Mouse (Mus musculus): Measurements from ENCODE around the gene Emilin2. TPM values are rescaled to one million over a fixed set of nuclear protein-coding genes. Genes with fewer than 3 reads are reported as not detected.

Emilin2 gene
- total RNA-seq, 2 experiments from 2014 or later = 2.2 to 2.6 TPM

- intact Hi-C loops (cut with DNase I) = no loop called here
- no peak for DNase-seq (ENCODE audit: low spot score in 2 of 2)
Observed at GRCm38 (mm10) chr17:71306091-71306490, 5.7 kb downstream of the Emilin2 start.

DNA sequence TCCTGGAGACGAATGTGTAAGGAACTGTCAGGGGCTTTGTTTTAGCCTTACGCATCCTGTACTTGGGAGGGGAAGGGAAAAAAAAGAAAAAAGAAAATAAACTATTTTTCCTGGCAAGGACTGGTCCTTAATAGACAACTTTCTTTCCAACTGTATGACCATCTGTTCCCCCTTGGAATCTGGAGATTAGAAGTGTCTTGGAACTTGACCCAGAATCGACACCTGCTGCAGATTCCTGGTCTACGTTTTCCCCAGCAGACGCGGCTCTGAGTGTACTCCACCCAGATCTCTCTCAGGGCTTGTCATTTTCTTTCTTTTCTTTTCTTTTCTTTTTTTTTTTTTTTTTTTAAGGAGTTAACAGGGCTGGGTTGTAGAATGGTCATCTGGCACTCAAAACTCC, 8.3 kb downstream of the Emilin2 start:
- intact Hi-C loops (cut with DNase I) = no loop called here
- DNase-seq (ENCODE audit: low spot score in 2 of 2) = no peak

- DNase-seq (ENCODE audit: low spot score in 2 of 2) = no peak
- intact Hi-C loops (cut with DNase I) = no loop called here
Observed at GRCm38 (mm10) chr17:71301413-71301812, 10.4 kb downstream of the Emilin2 start.

- intact Hi-C loops (cut with DNase I) = no loop called here
Observed at GRCm38 (mm10) chr17:71300338-71300737, 11.4 kb downstream of the Emilin2 start.

GRCm38 (mm10) chr17:71299879-71300278, 11.9 kb downstream of the Emilin2 start:
- intact Hi-C loops (cut with DNase I) = no loop called here
- no peak for DNase-seq (ENCODE audit: low spot score in 2 of 2)

More at GRCm38 (mm10) chr17:71300338-71300737, 11.4 kb downstream of the Emilin2 start:
- no peak for DNase-seq (ENCODE audit: low spot score in 2 of 2)

GRCm38 (mm10) chr17:71294570-71294969, 17.2 kb downstream of the Emilin2 start:
- intact Hi-C loops (cut with DNase I) = no loop called here
- DNase-seq (ENCODE audit: low spot score in 2 of 2) = no peak

GRCm38 (mm10) chr17:71292897-71293296, 18.9 kb downstream of the Emilin2 start:
- no peak for DNase-seq (ENCODE audit: low spot score in 2 of 2)
- intact Hi-C loops (cut with DNase I) = no loop called here

DNA sequence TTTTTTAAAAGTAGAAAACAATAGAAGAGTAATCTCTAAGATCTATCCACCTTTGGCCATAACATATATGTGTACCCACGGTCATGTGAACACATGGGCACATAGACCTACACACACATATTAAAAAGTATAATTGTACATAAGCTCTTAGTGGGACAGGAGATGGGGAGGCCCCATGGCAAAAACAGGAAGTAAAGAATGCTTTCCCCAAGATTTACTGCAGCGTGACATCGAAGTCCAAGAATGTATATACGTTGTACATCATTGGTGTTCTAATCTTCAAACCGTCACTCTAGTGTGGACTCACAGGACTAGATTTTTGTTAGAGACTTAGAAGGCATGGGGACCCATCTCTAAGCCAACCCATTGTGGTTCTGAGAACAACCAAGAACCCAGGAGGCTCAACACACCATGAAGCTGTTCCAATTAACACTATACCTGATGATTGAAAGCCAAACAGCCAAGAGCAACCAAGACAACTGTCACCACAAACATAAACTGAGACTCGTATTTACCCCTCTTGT, 19.8 kb downstream of the Emilin2 start:
- intact Hi-C loops (cut with DNase I) = no loop called here

GRCm38 (mm10) chr17:71290486-71291410, 21.0 kb downstream of the Emilin2 start:
- intact Hi-C loops (cut with DNase I) = no loop called here
- DNase-seq (ENCODE audit: low spot score in 2 of 2) = no peak

More for the DNA sequence above, 19.8 kb downstream of the Emilin2 start:
- DNase-seq (ENCODE audit: low spot score in 2 of 2) = no peak

DNA sequence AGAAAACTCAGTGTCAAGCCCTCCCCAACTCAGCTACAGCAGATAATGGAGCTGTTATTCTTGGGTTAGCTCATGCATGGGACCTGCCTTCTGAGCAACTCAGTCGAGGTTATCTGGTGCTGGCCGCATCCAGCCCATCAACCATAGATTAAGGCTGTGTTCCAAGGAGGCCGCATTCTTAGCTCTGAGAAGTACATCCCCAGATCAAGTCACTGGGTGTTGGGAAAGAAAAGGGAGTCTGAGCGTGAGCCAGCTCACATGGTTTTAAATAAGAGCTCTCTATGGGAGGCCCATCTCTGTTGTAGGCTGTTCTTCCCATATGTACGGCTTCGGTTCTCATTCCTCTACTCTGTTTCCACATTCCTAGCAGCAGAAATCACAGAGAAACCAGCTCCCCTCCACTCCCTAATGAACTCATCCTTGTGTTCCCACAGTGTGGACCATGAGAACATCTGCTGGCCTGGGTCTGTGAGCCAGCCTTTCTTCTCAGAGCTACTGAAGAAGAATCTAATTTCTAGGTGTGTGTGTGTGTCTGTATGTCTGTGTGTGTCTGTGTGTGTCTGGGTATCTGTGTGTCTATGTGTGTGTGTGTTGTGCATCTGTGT, 22.1 kb downstream of the Emilin2 start:
- intact Hi-C loops (cut with DNase I) = no loop called here
- DNase-seq (ENCODE audit: low spot score in 2 of 2) = no peak

DNA sequence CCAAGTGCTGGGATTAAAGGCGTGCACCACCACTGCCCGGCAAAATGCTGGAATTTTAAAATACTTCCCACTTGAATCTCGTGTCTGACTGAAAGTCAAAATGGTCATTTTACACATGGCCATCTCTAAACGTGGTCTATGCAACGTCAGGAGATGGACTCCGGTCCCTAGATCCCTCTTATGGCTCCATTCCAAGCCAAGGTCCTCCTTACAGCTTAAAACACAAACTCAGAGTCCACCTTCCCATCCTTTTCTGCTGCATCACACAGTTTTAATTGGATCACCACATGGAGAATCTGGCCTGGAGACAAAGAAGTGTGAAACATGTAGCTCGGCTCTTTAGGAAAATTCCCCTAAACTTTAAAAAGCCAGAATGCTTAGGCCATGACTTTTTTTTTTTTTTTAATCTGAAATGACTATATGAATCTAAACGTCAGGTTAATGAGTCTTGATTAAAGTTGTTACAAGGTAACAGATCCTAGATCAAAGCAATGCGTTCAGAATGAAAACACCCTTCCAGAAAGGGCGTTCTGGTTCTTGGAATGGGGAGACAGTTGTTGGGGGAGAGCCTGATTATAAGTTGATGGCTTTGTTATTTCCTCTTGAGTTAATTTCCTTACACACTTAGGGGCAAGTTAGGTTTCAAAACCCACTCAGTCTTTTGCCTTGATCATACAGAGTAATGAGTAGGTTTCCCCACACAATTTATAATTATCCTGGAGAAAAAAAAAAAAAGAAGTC, 22.8 kb downstream of the Emilin2 start:
- no peak for DNase-seq (ENCODE audit: low spot score in 2 of 2)
- intact Hi-C loops (cut with DNase I) = no loop called here

DNA sequence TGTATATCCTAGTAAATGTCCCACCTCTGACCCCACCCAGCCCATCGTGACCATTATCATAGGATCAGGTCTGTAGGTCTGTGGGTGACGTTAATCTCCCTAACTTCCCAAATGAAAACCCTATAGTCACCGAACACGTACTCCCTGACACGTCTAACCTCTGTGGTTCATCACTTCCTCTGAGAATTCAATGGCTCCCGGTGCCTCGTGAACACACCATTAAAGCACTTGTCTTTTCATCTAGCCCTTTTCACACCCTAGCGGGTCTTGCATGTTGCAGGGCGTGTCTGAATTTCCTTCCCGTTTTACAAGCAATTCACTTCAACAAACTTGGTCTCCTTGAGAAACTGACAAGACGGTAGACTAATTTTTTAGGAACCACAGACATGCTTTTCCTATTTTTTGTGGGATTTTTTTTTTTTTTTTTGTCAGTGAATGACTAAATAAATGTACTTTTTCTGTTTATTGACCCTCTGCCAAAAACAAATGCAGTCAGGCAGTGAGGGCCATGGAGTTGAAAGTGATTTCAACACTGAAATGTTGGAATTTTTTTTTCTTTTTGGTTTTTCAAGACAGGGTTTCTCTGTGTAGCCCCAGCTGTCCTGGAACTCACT, 23.5 kb downstream of the Emilin2 start:
- intact Hi-C loops (cut with DNase I) = no loop called here
- DNase-seq (ENCODE audit: low spot score in 2 of 2) = no peak

- no peak for DNase-seq (ENCODE audit: low spot score in 2 of 2)
- intact Hi-C loops (cut with DNase I) = no loop called here
Observed at GRCm38 (mm10) chr17:71287586-71287985, 24.2 kb downstream of the Emilin2 start.

DNA sequence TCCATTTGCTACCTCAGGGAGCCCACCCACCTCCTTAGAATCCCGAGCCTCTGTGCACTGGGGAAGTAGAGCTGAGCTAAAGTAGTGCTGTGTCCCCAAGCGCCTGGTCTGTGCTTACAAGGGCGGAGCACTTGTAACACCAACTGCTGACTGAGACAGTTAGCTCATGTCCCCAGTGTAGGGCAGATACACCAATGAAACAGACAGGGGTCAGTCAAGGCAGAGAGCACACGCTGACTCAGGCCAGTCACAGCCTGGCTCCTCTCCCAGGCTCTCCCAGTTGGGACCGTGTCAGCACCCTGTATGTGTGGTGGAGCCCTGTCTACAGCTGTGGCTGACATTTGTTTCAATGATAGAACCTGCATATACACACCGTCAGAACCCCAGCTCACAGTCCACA, 25.8 kb downstream of the Emilin2 start:
- DNase-seq (ENCODE audit: low spot score in 2 of 2) = no peak
- intact Hi-C loops (cut with DNase I) = no loop called here

DNA sequence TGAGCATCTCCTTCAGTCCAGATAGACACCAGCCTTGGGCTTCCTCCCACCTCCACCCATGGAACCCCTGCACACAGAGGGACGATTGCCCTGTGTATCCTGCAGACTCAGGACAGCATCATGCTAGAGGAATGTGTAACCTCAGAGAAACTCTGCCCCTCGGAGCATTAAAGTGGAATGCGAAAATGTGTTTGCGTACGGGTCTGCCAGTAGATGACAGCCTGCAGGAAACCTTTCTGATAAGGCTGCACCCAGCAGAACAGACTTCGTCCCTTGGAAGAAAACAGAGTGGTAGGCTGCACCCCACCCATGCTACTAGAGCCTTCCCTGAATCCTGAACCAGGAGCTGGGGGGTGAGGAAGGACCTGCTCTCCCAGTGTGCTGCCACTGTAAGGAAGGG, 26.9 kb downstream of the Emilin2 start:
- no peak for DNase-seq (ENCODE audit: low spot score in 2 of 2)
- intact Hi-C loops (cut with DNase I) = no loop called here

DNA sequence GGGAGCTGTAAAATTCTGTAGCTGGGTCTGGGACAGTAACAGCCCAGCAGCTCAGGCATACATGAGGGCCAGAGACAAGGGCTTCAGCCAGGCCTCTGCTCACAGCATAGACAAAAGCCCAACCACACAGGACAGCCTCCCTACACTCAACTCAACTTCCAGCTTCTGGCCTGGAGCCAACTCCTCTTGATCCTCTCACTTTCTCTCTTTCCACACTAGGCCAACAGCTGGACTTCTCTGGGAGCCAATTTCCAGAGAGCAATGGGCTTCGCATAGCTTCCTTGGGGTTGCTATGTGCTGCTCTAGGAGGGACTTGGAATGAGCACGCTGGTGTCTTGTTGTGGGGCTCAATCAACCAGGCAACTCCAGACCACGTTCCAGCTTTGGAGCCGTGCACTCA, 28.5 kb downstream of the Emilin2 start:
- DNase-seq (ENCODE audit: low spot score in 2 of 2) = no peak
- intact Hi-C loops (cut with DNase I) = no loop called here

DNA sequence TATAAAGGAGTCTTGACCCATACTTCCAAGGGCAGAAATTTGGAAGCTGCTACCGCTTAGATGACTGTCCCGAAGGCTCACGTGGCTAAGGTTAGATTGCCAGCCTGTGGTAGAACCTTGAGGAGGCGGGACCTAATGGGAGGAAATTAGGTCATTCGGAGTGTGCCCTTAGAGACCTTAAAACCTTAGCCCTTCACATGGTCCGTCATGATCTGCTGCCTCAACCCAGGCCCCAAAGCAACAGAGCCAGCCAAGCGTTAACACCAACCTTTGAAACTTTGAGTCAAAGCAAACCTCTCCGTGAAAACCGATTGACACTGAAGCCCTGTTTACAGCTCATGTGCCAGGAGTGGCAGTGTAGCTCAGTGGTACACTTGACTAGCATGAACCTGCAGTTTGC, 29.1 kb downstream of the Emilin2 start:
- DNase-seq (ENCODE audit: low spot score in 2 of 2) = no peak
- intact Hi-C loops (cut with DNase I) = no loop called here

GRCm38 (mm10) chr17:71277701-71278491, 33.9 kb downstream of the Emilin2 start:
- DNase-seq (ENCODE audit: low spot score in 2 of 2) = no peak
- intact Hi-C loops (cut with DNase I) = no loop called here

- DNase-seq (ENCODE audit: low spot score in 2 of 2) = no peak
- intact Hi-C loops (cut with DNase I) = no loop called here
Observed at GRCm38 (mm10) chr17:71276771-71277170, 35.0 kb downstream of the Emilin2 start.
